Mouse (Mus musculus): ENCODE measurements around the gene Gadd45b. TPM values are rescaled to one million over a fixed set of nuclear protein-coding genes. Genes with fewer than 3 reads are reported as not detected.

Gene Gadd45b
- polyA plus RNA-seq, 1 experiment from 2014 or later, result 34.8 TPM

- Histone ChIP-seq H3K27me3 (ENCODE audit: control insufficient read depth, insufficient read depth, low read length) (no peaks in the 10 kb centered on the region), H3K4me1 (ENCODE audit: control insufficient read depth, insufficient read depth, low read length) (peaks cover 7% of the 10 kb centered on the region), H3K9ac (ENCODE audit: low read length) (no peak overlapping the region), H3K4me2 (ENCODE audit: low read depth, low read length) (no peak overlapping the region), H3K4me3 (replicated peaks; ENCODE audit: low read length) (no peak overlapping the region), H3K36me3 (ENCODE audit: control insufficient read depth, insufficient read depth, low read length) (no peaks in the 10 kb centered on the region), H3K9me3 (replicated peaks; ENCODE audit: control insufficient read depth, low read length) (no peaks in the 10 kb centered on the region), H3K27ac (ENCODE audit: low read length) (no peak overlapping the region)
- 60% methylated on average over 1 of the region's 1 CpGs for WGBS
- no peak for ATAC-seq (ENCODE audit: insufficient read depth, low FRiP score)
Measured at GRCm38 (mm10) chr10:80973722-80974121, 43.8 kb downstream of the Gadd45b start.

GRCm38 (mm10) chr10:80975478-80975877, 45.6 kb downstream of the Gadd45b start:
- no peaks in the 10 kb centered on the region for H3K27me3 ChIP-seq (ENCODE audit: control insufficient read depth, insufficient read depth, low read length)
- H3K4me3 ChIP-seq (replicated peaks; ENCODE audit: low read length), result no peak overlapping the region
- WGBS, result 74% methylated on average over 11 of the region's 11 CpGs
- H3K36me3 ChIP-seq (ENCODE audit: control insufficient read depth, insufficient read depth, low read length), result no peaks in the 10 kb centered on the region
- no peak overlapping the region for H3K27ac ChIP-seq (ENCODE audit: low read length)
- no peak for ATAC-seq (ENCODE audit: insufficient read depth, low FRiP score)
- no peak overlapping the region for H3K9ac ChIP-seq (ENCODE audit: low read length)
- H3K4me1 ChIP-seq (ENCODE audit: control insufficient read depth, insufficient read depth, low read length), result peaks cover 7% of the 10 kb centered on the region
- no peaks in the 10 kb centered on the region for H3K9me3 ChIP-seq (replicated peaks; ENCODE audit: control insufficient read depth, low read length)
- no peak overlapping the region for H3K4me2 ChIP-seq (ENCODE audit: low read depth, low read length)

GRCm38 (mm10) chr10:80981564-80982112, 51.8 kb downstream of the Gadd45b start:
- WGBS, result 57% methylated on average over 7 of the region's 7 CpGs
- Histone ChIP-seq H3K4me2 (ENCODE audit: low read depth, low read length) (no peak overlapping the region), H3K9ac (ENCODE audit: low read length) (no peak overlapping the region), H3K36me3 (ENCODE audit: control insufficient read depth, insufficient read depth, low read length) (no peaks in the 10 kb centered on the region), H3K27ac (ENCODE audit: low read length) (no peak overlapping the region), H3K9me3 (replicated peaks; ENCODE audit: control insufficient read depth, low read length) (no peaks in the 10 kb centered on the region), H3K4me1 (ENCODE audit: control insufficient read depth, insufficient read depth, low read length) (peaks cover 4% of the 10 kb centered on the region; the same call in 1 of the 2 replicates), H3K4me3 (replicated peaks; ENCODE audit: low read length) (no peak overlapping the region), H3K27me3 (ENCODE audit: control insufficient read depth, insufficient read depth, low read length) (peaks cover 3% of the 10 kb centered on the region; the same call in 1 of the 2 replicates)
- no peak for ATAC-seq (ENCODE audit: insufficient read depth, low FRiP score)

Other genes with a start within 250 kb of the Gadd45b start
- 51.6 and 57.5 TPM in 2 replicates for gene Mob3a, start 228.1 kb upstream of the Gadd45b start, polyA plus RNA-seq (2015; fragmentation: Nextera tagmentation; extraction: Ambion mirVana)
- gene Izumo4, start 227.9 kb upstream of the Gadd45b start, polyA plus RNA-seq (2015; fragmentation: Nextera tagmentation; extraction: Ambion mirVana), result 25.5 and 28.7 TPM in 2 replicates
- gene Ap3d1, start 187.8 kb upstream of the Gadd45b start, polyA plus RNA-seq (2015; fragmentation: Nextera tagmentation; extraction: Ambion mirVana), result 62.5 and 66.3 TPM in 2 replicates
- gene Dot1l, start 174.9 kb upstream of the Gadd45b start, polyA plus RNA-seq (2015; fragmentation: Nextera tagmentation; extraction: Ambion mirVana), result 11.8 and 13.9 TPM in 2 replicates
- 51.3 and 53.7 TPM in 2 replicates for gene Sf3a2, start 131.9 kb upstream of the Gadd45b start, polyA plus RNA-seq (2015; fragmentation: Nextera tagmentation; extraction: Ambion mirVana)
- 102 and 114 TPM in 2 replicates for gene Plekhj1, start 131.4 kb upstream of the Gadd45b start, polyA plus RNA-seq (2015; fragmentation: Nextera tagmentation; extraction: Ambion mirVana)
- not detected in 2 replicates for gene Amh, start 124.8 kb upstream of the Gadd45b start, polyA plus RNA-seq (2015; fragmentation: Nextera tagmentation; extraction: Ambion mirVana)
- 0.65 and 8.4 TPM in 2 replicates for gene Jsrp1, start 116.6 kb upstream of the Gadd45b start, polyA plus RNA-seq (2015; fragmentation: Nextera tagmentation; extraction: Ambion mirVana)
- 1,560 and 1,582 TPM in 2 replicates for gene Oaz1, start 103.4 kb upstream of the Gadd45b start, polyA plus RNA-seq (2015; fragmentation: Nextera tagmentation; extraction: Ambion mirVana)
- 0.05 and 0.12 TPM in 2 replicates for gene Lingo3, start 86.0 kb upstream of the Gadd45b start, polyA plus RNA-seq (2015; fragmentation: Nextera tagmentation; extraction: Ambion mirVana)
- 192 and 210 TPM in 2 replicates for gene Lsm7, start 74.9 kb upstream of the Gadd45b start, polyA plus RNA-seq (2015; fragmentation: Nextera tagmentation; extraction: Ambion mirVana)
- 40.0 and 42.7 TPM in 2 replicates for gene Sppl2b, start 74.8 kb upstream of the Gadd45b start, polyA plus RNA-seq (2015; fragmentation: Nextera tagmentation; extraction: Ambion mirVana)
- gene Tmprss9, start 58.2 kb upstream of the Gadd45b start, polyA plus RNA-seq (2015; fragmentation: Nextera tagmentation; extraction: Ambion mirVana), result 0.06 TPM in 1 of 2 replicates, not detected in the other
- 288 and 309 TPM in 2 replicates for gene Timm13, start 29.1 kb upstream of the Gadd45b start, polyA plus RNA-seq (2015; fragmentation: Nextera tagmentation; extraction: Ambion mirVana)
- 43.4 and 43.9 TPM in 2 replicates for gene Lmnb2, start 11.8 kb upstream of the Gadd45b start, polyA plus RNA-seq (2015; fragmentation: Nextera tagmentation; extraction: Ambion mirVana)
- gene Gng7, start 84.9 kb downstream of the Gadd45b start, polyA plus RNA-seq (2015; fragmentation: Nextera tagmentation; extraction: Ambion mirVana), result 5.2 and 6.1 TPM in 2 replicates
- 0.49 and 0.57 TPM in 2 replicates for gene Diras1, start 95.6 kb downstream of the Gadd45b start, polyA plus RNA-seq (2015; fragmentation: Nextera tagmentation; extraction: Ambion mirVana)
- 18.2 and 20.9 TPM in 2 replicates for gene Slc39a3, start 107.4 kb downstream of the Gadd45b start, polyA plus RNA-seq (2015; fragmentation: Nextera tagmentation; extraction: Ambion mirVana)
- gene Sgta, start 130.1 kb downstream of the Gadd45b start, polyA plus RNA-seq (2015; fragmentation: Nextera tagmentation; extraction: Ambion mirVana), result 163 and 167 TPM in 2 replicates
- 55.4 and 64.4 TPM in 2 replicates for gene Thop1, start 140.0 kb downstream of the Gadd45b start, polyA plus RNA-seq (2015; fragmentation: Nextera tagmentation; extraction: Ambion mirVana)
- 14.5 and 18.9 TPM in 2 replicates for gene Creb3l3, start 168.8 kb downstream of the Gadd45b start, polyA plus RNA-seq (2015; fragmentation: Nextera tagmentation; extraction: Ambion mirVana)
- gene Map2k2, start 175.8 kb downstream of the Gadd45b start, polyA plus RNA-seq (2015; fragmentation: Nextera tagmentation; extraction: Ambion mirVana), result 143 and 145 TPM in 2 replicates
- 36.6 and 47.4 TPM in 2 replicates for gene Zbtb7a, start 205.1 kb downstream of the Gadd45b start, polyA plus RNA-seq (2015; fragmentation: Nextera tagmentation; extraction: Ambion mirVana)
- 34.8 and 35.8 TPM in 2 replicates for gene Pias4, start 237.8 kb downstream of the Gadd45b start, polyA plus RNA-seq (2015; fragmentation: Nextera tagmentation; extraction: Ambion mirVana)
- gene Eef2, start 246.6 kb downstream of the Gadd45b start, polyA plus RNA-seq (2015; fragmentation: Nextera tagmentation; extraction: Ambion mirVana), result 533 and 575 TPM in 2 replicates